Mouse (Mus musculus) kidney, postnatal 14 days (tissue): ENCODE measurements at regions not wholly inside any gene's neighbourhood (a gene's known extent, or its start where the extent isn't known, plus 50 kb on each side); places are given as distances from the start of the nearest gene placed in this dataset.
"Not testable (repeated sequence)": the region's sequence is repeated elsewhere in the genome, so short reads cannot be mapped to it uniquely, and the experiment has no call there.

Experiments
- DNase-seq: peaks from one replicate; pipeline ENCODE4 v3.0.0; 2022; ENCODE audit warnings: mixed read lengths

GRCm38 (mm10) chr1:105900158-105900557 lies 90.0 kb upstream of the Zcchc2 start:
- no peak for DNase-seq

- no peak for DNase-seq
Observed at GRCm38 (mm10) chr1:105900920-105901319, 89.3 kb upstream of the Zcchc2 start.

- no peak for DNase-seq
Observed at GRCm38 (mm10) chr1:105903286-105904115, 86.7 kb upstream of the Zcchc2 start.

GRCm38 (mm10) chr1:105904737-105905136 lies 85.5 kb upstream of the Zcchc2 start:
- no peak for DNase-seq

- no peak for DNase-seq
Observed at GRCm38 (mm10) chr1:105905785-105906426, 84.3 kb upstream of the Zcchc2 start.

- DNase-seq: peak; percentile 45
Observed at GRCm38 (mm10) chr1:105906427-105906798, 83.8 kb upstream of the Zcchc2 start.

- peak; percentile 28 for DNase-seq
Observed at GRCm38 (mm10) chr1:105908029-105908876, 82.0 kb upstream of the Zcchc2 start.

GRCm38 (mm10) chr1:105909121-105909520 lies 81.1 kb upstream of the Zcchc2 start:
- no peak for DNase-seq

- no peak for DNase-seq
Observed at GRCm38 (mm10) chr1:105911714-105912113, 78.5 kb upstream of the Zcchc2 start.

- DNase-seq: no peak
Observed at GRCm38 (mm10) chr1:105921842-105922241, 68.4 kb upstream of the Zcchc2 start.

- DNase-seq: no peak
Observed at GRCm38 (mm10) chr1:105922586-105922985, 67.6 kb upstream of the Zcchc2 start.

- no peak for DNase-seq
Observed at GRCm38 (mm10) chr1:105923001-105923400, 67.2 kb upstream of the Zcchc2 start.

GRCm38 (mm10) chr1:105925617-105926370 lies 64.4 kb upstream of the Zcchc2 start:
- DNase-seq: peak; percentile 23

- no peak for DNase-seq
Observed at GRCm38 (mm10) chr1:105926871-105927270, 63.3 kb upstream of the Zcchc2 start.

GRCm38 (mm10) chr1:105930841-105931240 lies 59.4 kb upstream of the Zcchc2 start:
- DNase-seq: no peak

GRCm38 (mm10) chr1:105934171-105934570 lies 56.0 kb upstream of the Zcchc2 start:
- not testable (repeated sequence) for DNase-seq
